Mouse (Mus musculus): ENCODE data around the gene Taok2.

DNA sequence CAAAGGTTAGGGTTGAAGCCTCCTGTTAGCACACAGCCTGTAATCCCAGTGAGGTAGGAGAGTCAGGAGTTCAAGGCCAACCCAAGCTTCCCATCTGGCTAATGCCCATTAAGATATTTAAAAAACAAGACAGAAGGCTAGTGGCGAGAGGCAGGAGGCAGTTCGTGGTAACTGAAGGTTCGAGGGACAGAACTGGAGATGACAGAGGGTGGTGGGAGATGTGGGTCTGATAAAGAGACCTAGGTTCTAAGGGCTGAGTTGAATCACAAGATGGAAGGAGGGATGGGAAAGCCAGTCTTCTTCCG, 37.4 kb downstream of the Taok2 start, which contains the start of gene Doc2a:
- TF ChIP-seq POLR2A (IDR thresholded peaks at IDR 0.05; ENCODE audit: insufficient read depth, low read depth, low read length) (no peak), EP300 (IDR thresholded peaks at IDR 0.05; ENCODE audit: insufficient read depth, low read depth, low read length) (no peak)
